Mouse (Mus musculus) embryonic stem cell, embryonic (primary cell): ENCODE data around the gene Wdr25.

Experiments
- CTCF ChIA-PET, 4 experiments: fragments of 300-600 bp in 2 of 4; fragments of 350-600 bp in 2 of 4; sonication (Branson Sonifier 250); formaldehyde crosslinking; loops; one replicate each; lab custom pipeline; 2022; ENCODE audit warnings: inconsistent platforms in 2 of 4; lab: Charles Lee
- POLR2A ChIA-PET, 4 experiments: fragments of 300-600 bp in 2 of 4; fragments of 350-600 bp in 2 of 4; sonication (Branson Sonifier 250); formaldehyde crosslinking; loops; one replicate each; lab custom pipeline; 2022; ENCODE audit warnings: antibody characterized with exemption in 4 of 4, inconsistent platforms in 1 of 4; lab: Charles Lee

The Wdr25 gene

GRCm38 (mm10) chr12:108914709-108915340 is 21.4 kb downstream of the Wdr25 start:
- POLR2A ChIA-PET: interaction anchor here in 2 of 4 experiments (0.8 to 1.2 kb wide), 4 partner anchors 9 to 122 kb away, joined by 3 to 4 read pairs (median 3); partner anchors contain the start of genes Wars (in 1 of the 2) and Yy1 (in 1 of the 2)

GRCm38 (mm10) chr12:108915893-108916292 is 22.5 kb downstream of the Wdr25 start:
- POLR2A ChIA-PET: interaction anchor here in 3 of 4 experiments (0.8 to 1.5 kb wide), 8 partner anchors 8 to 123 kb away, joined by 3 to 8 read pairs (median 3); partner anchors contain the start of genes Wars (in 2 of the 3), Wdr25 (in 1 of the 3) and Yy1 (in 1 of the 3)
- CTCF ChIA-PET: interaction anchor here in 2 of 4 experiments (0.5 to 0.7 kb wide), 2 partner anchors 303 to 625 kb away, joined by 3 read pairs; no protein-coding TSS in a partner anchor

More at GRCm38 (mm10) chr12:108914709-108915340, 21.4 kb downstream of the Wdr25 start:
- CTCF ChIA-PET: interaction anchor here in 1 of 4 experiments (0.6 kb wide), 1 partner anchor 686 kb away, joined by 3 read pairs; the partner anchor contains the start of gene Rtl1

GRCm38 (mm10) chr12:108916447-108917042 is 23.1 kb downstream of the Wdr25 start:
- CTCF ChIA-PET: no interaction called here

GRCm38 (mm10) chr12:108917509-108917908 is 24.1 kb downstream of the Wdr25 start:
- ChIA-PET CTCF (interaction anchor here in 1 of 4 experiments (0.8 kb wide), 1 partner anchor 13 kb away, joined by 3 read pairs; no protein-coding TSS in a partner anchor), POLR2A (interaction anchor here in 2 of 4 experiments (0.6 to 4.4 kb wide), 8 partner anchors 12 to 1032 kb away, joined by 3 to 18 read pairs (median 8); partner anchors contain the start of genes Wars (in 2 of the 2) and Wdr25 (in 2 of the 2))

More at GRCm38 (mm10) chr12:108916447-108917042, 23.1 kb downstream of the Wdr25 start:
- POLR2A ChIA-PET: interaction anchor here in 3 of 4 experiments (0.9 to 1.5 kb wide), 6 partner anchors 11 to 22 kb away, joined by 3 to 8 read pairs (median 4); partner anchors contain the start of genes Wars (in 2 of the 3) and Wdr25 (in 1 of the 3)

GRCm38 (mm10) chr12:108918753-108919152 is 25.3 kb downstream of the Wdr25 start:
- ChIA-PET POLR2A (interaction anchor here (0.6 to 4.4 kb wide), 18 partner anchors 11 to 1030 kb away, joined by 3 to 18 read pairs (median 4); partner anchors contain the start of genes Wars (in 3 of the 4), Wdr25 (in 3 of the 4) and Yy1 (in 1 of the 4)), CTCF (no interaction called here)

GRCm38 (mm10) chr12:108926606-108927111 is 33.2 kb downstream of the Wdr25 start:
- ChIA-PET CTCF (interaction anchor here in 2 of 4 experiments (0.7 to 1.1 kb wide), 2 partner anchors 23 to 53 kb away, joined by 3 to 4 read pairs; no protein-coding TSS in a partner anchor), POLR2A (interaction anchor here in 1 of 4 experiments (0.6 to 0.9 kb wide), 2 partner anchors 82 to 111 kb away, joined by 3 to 8 read pairs; no protein-coding TSS in a partner anchor)

GRCm38 (mm10) chr12:108928249-108928648 is 34.8 kb downstream of the Wdr25 start:
- POLR2A ChIA-PET: interaction anchor here in 2 of 4 experiments (1.3 to 2.8 kb wide), 2 partner anchors 8 to 9 kb away, joined by 5 to 13 read pairs; no protein-coding TSS in a partner anchor
- CTCF ChIA-PET: no interaction called here

- POLR2A ChIA-PET: interaction anchor here in 2 of 4 experiments (0.6 to 2.8 kb wide), 4 partner anchors 10 to 601 kb away, joined by 3 to 13 read pairs (median 5); no protein-coding TSS in a partner anchor
- CTCF ChIA-PET: interaction anchor here in 1 of 4 experiments (0.6 kb wide), 1 partner anchor 1662 kb away, joined by 5 read pairs; no protein-coding TSS in a partner anchor
These were observed 36.0 kb downstream of the Wdr25 start for GRCm38 (mm10) chr12:108929475-108929874.

GRCm38 (mm10) chr12:108931341-108932053 is 38.1 kb downstream of the Wdr25 start:
- POLR2A ChIA-PET: interaction anchor here in 2 of 4 experiments (0.6 to 1.6 kb wide), 4 partner anchors 13 to 38 kb away, joined by 3 read pairs; partner anchors contain the start of genes Wars (in 1 of the 2) and Wdr25 (in 1 of the 2)

GRCm38 (mm10) chr12:108932113-108932512 is 38.7 kb downstream of the Wdr25 start:
- CTCF ChIA-PET: interaction anchor here in 1 of 4 experiments (0.6 kb wide), 1 partner anchor 319 kb away, joined by 3 read pairs; no protein-coding TSS in a partner anchor
- POLR2A ChIA-PET: interaction anchor here in 1 of 4 experiments (1.0 kb wide), 1 partner anchor 38 kb away, joined by 3 read pairs; the partner anchor contains the start of genes Wars and Wdr25

More at GRCm38 (mm10) chr12:108931341-108932053, 38.1 kb downstream of the Wdr25 start:
- CTCF ChIA-PET: interaction anchor here in 1 of 4 experiments (0.6 kb wide), 1 partner anchor 319 kb away, joined by 3 read pairs; no protein-coding TSS in a partner anchor

- CTCF ChIA-PET: no interaction called here
- POLR2A ChIA-PET: interaction anchor here in 2 of 4 experiments (0.7 to 1.5 kb wide), 8 partner anchors 9 to 75 kb away, joined by 3 to 6 read pairs (median 3); no protein-coding TSS in a partner anchor
These were observed 40.8 kb downstream of the Wdr25 start for GRCm38 (mm10) chr12:108934231-108934630.

- POLR2A ChIA-PET: no interaction called here
These were observed 43.4 kb downstream of the Wdr25 start for GRCm38 (mm10) chr12:108936834-108937233.

GRCm38 (mm10) chr12:108937506-108937905 is 44.1 kb downstream of the Wdr25 start:
- ChIA-PET POLR2A (interaction anchor here in 1 of 4 experiments (1.1 kb wide), 1 partner anchor 18 kb away, joined by 3 read pairs; no protein-coding TSS in a partner anchor), CTCF (interaction anchor here in 1 of 4 experiments (0.7 kb wide), 1 partner anchor 425 kb away, joined by 3 read pairs; no protein-coding TSS in a partner anchor)

More at GRCm38 (mm10) chr12:108936834-108937233, 43.4 kb downstream of the Wdr25 start:
- CTCF ChIA-PET: no interaction called here

GRCm38 (mm10) chr12:108938844-108939243 is 45.4 kb downstream of the Wdr25 start:
- CTCF ChIA-PET: interaction anchor here in 1 of 4 experiments (1.1 kb wide), 1 partner anchor 112 kb away, joined by 14 read pairs; no protein-coding TSS in a partner anchor
- POLR2A ChIA-PET: interaction anchor here in 1 of 4 experiments (1.0 to 1.7 kb wide), 3 partner anchors 15 to 32 kb away, joined by 3 to 4 read pairs (median 4); no protein-coding TSS in a partner anchor

- POLR2A ChIA-PET: interaction anchor here in 1 of 4 experiments (1.0 to 1.9 kb wide), 5 partner anchors 13 to 33 kb away, joined by 3 to 5 read pairs (median 4); no protein-coding TSS in a partner anchor
- CTCF ChIA-PET: interaction anchor here in 2 of 4 experiments (1.1 to 1.5 kb wide), 2 partner anchors 42 to 113 kb away, joined by 3 to 14 read pairs; no protein-coding TSS in a partner anchor
These were observed 45.9 kb downstream of the Wdr25 start for GRCm38 (mm10) chr12:108939317-108939716.

- CTCF ChIA-PET: interaction anchor here in 1 of 4 experiments (0.6 to 1.6 kb wide), 4 partner anchors 14 to 45 kb away, joined by 3 to 6 read pairs (median 3); no protein-coding TSS in a partner anchor
- POLR2A ChIA-PET: interaction anchor here in 2 of 4 experiments (1.0 to 1.9 kb wide), 4 partner anchors 10 to 21 kb away, joined by 3 to 5 read pairs (median 3); no protein-coding TSS in a partner anchor
These were observed 46.8 kb downstream of the Wdr25 start for GRCm38 (mm10) chr12:108940255-108940654.
